Mouse (Mus musculus) effector memory CD4-positive, alpha-beta T cell, adult 7 months (primary cell): ENCODE data around the gene Gas2. TPM values are rescaled to one million over a fixed set of nuclear protein-coding genes. Genes with fewer than 3 reads are reported as not detected.

Experiments
- polyA plus RNA-seq: library from polyadenylated mRNA; unstranded; fragments of 100-300 nt; shearing (Covaris generic); gene quantifications from one replicate; pipeline ENCODE4 v1.2.1, GENCODE M21; 2017

Gene Gas2
- 5.0 TPM for polyA plus RNA-seq

DNA sequence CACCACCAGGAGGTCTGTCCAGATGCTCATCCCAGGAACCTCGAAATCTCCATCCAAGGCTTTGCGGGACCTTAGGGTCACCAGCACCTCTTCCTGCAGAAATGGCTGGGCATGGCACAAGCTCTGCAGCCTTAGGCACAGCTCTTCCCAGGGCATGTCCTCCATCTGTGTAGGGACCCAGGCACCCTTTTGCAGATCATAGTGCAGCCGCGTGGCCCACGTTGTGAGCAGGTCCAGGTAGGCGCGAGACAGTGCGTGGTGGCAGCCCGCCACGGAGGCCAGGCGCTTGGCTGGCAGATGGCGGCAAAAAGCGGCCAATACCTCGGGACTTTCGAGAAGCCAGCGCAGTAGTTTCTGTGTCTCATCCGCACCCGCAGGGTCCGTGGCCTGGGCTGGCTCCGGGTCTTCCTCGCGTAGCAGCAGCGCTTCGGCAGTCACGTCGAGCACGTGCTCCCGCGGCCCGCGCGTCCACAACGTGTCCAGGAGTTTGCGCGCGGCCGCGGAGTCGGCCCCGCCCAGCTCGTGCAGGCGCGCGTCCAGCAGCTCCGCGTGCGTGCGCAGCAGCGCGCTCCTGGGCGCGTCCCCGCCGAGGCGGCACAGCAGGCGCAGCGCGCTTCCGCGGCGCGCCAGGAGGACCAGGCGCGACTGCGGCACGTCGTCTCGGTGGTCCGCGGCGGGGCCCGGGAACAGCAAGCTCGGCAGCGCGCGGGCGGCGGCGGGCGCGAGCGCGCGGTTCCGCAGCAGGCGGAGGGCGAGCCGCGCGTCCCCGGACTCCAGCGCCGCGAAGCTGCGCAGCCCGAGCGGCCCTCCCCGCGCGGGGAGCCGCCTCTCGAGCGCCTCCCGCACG, at the start of gene Gas2:
Gas2 (plus strand) TSS at position 766 of the 847 bp plus-strand sequence.

DNA sequence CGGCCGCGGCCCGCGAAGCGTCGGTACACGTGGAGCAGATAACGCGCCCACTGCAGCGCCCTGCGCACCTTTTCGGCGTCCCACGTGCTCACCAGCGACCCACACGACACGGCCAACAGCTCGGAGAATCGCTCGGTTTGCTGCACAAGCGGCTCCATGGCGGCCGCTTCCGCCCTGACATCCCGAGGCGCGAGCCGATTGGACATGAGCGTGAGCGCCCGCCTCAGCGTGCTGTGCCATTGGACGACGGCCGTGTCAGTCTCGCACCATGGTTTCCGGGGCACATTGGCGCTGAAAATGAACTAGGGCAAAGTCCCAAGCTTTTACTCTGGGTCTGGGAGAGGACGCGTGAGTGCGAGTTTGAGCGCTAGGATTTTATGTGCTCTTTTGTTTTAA, 280 bp downstream of the Gas2 start, which contains the start of gene Fancf:
Fancf (minus strand) TSS at position 171 of the 396 bp plus-strand sequence.

DNA sequence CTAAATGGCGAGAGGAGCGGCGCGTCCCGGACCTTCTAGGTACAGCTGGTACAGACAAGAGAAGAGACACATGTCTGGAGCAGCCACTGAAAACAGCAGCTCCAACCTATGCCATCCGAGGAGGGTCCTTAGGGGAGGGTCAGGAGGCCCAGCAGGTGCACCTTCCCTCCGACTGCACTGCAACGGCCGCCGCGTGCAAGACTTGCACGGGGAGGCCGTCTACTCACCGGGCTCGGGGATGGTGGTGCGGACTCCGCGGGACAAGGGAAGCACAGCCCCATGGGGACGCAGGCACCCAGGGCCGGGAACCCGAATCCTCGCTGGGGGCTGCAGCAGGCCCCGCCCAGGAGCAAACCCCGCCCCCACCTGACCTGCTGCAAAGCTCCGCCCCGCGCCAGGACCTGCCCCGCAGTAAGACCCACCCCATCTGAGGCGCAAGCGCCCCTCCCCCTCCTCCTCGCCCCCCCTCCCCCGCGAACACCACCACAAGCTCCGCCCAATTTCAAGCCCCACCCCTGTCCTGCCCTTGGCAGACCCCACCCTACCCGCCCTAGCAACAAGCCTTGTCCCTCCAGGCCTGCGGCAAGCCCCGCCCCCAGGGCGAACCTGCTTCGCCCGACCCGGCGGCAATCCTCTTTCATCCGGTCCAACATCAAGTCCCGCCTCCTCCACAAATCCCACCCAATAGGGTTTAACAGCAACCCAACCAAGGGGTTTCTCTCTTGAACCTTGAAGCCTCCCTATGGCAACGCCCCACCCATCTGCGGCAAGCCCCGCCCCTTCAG, 143.9 kb downstream of the Gas2 start, which contains the start of gene Svip:
Svip (minus strand) TSS at position 508 of the 785 bp plus-strand sequence.

DNA sequence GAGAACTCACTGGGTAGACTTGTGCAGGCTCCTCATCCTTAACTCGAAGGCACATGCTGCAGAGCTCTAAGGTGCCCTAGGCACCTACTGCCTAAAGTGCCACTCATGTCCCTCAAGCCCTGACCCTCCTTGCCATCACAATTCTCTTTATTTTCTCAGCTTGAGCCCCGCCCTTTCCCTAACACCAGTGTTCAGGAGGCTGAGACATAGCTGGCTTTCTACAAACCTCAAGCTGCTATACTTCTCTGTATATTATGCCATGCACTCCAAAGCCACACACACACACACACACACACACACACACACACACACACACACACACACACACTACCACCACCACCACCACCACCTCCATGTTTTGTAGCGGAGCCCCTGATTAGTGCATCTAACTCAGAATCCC, 153.8 kb downstream of the Gas2 start, which contains the start of gene 1700015G11Rik:
1700015G11Rik (minus strand) TSS at position 101 of the 400 bp plus-strand sequence.

Other genes with a start within 250 kb of the Gas2 start
- not detected for gene Slc17a6, start 240.0 kb upstream of the Gas2 start, polyA plus RNA-seq
- 26.0 TPM for gene Fancf, start 252 bp downstream of the Gas2 start, polyA plus RNA-seq
- 1.5 TPM for gene Svip, start 144.0 kb downstream of the Gas2 start, polyA plus RNA-seq
- gene 1700015G11Rik, start 153.7 kb downstream of the Gas2 start, polyA plus RNA-seq = not detected